Mouse (Mus musculus): ENCODE measurements at regions not wholly inside any gene's neighbourhood (a gene's known extent, or its start where the extent isn't known, plus 50 kb on each side); places are given as distances from the start of the nearest gene placed in this dataset.

DNA sequence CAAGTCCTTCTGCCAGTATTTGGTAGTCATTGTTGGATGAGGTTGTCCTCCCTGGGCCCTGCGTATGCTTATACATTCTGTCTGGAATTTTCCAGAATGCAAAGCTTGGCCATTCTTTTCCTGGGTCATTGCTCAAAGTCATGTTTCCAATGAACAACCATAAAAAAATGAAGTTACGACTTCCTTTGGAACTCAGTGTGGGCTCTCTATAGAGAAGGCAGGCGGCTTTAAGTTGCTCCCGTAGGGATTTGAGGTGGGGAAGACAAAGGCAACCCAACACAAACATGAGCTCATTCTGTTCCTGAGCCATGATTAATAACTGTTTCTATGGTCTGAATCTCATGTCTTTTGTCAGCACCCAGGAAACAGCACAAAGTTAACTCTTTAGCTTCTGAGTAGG lies 204.3 kb downstream of the Hhipl2 start:
- TF ChIP-seq CTCF (IDR thresholded peaks at IDR 0.05) (no peak), EP300 (IDR thresholded peaks at IDR 0.05) (no peak)

Measured in lung, postnatal 0 days (tissue).